In genomic region chr5:106224141-106224540, GRCm38 (mm10) we compare ENCODE assay signal across 13 mouse cellular contexts.
"Had no signal": no experiment of that assay in that cellular context is flagged by ENCODE, and none has a peak within 500 bp of the region (broad histone marks: within the 10 kb centered on the region; RNA-seq: fewer than 3 reads in every experiment).

No protein-coding gene starts in this region.

- H3K9ac ChIP-seq: limb, embryonic 13.5 days; liver, embryonic 15.5 days; lung, embryonic 14.5 days; midbrain, embryonic 12.5 days had no signal

- H3K4me2 ChIP-seq: limb, embryonic 13.5 days; liver, embryonic 11.5 days; liver, embryonic 15.5 days; lung, embryonic 14.5 days; midbrain, embryonic 12.5 days had no signal

- H3K4me3 ChIP-seq: layer of hippocampus, adult 2 months; limb, embryonic 13.5 days; liver, embryonic 15.5 days; midbrain, embryonic 12.5 days had no signal

- H3K27ac ChIP-seq: layer of hippocampus, adult 2 months; limb, embryonic 13.5 days; liver, embryonic 15.5 days; midbrain, embryonic 12.5 days; stomach, postnatal 0 days had no signal

- H3K9me3 ChIP-seq: limb, embryonic 13.5 days; liver, embryonic 15.5 days; midbrain, embryonic 12.5 days had no signal

- H3K36me3 ChIP-seq: limb, embryonic 13.5 days; liver, embryonic 15.5 days; midbrain, embryonic 12.5 days had no signal

- H3K4me1 ChIP-seq: limb, embryonic 13.5 days; liver, embryonic 15.5 days had no signal

- ATAC-seq: midbrain, embryonic 16.5 days had no signal

- H3K27me3 ChIP-seq: limb, embryonic 13.5 days; liver, embryonic 15.5 days; midbrain, embryonic 12.5 days had no signal

- DNase-seq: kidney, postnatal 10 days; kidney, postnatal 4 days; left cerebral cortex, postnatal 4 days; lung, embryonic 14.5 days; lung, postnatal 14 days; thymus, postnatal 4 days had no signal
